Mouse (Mus musculus): ENCODE measurements around the gene Chac1.

The Chac1 gene

DNA sequence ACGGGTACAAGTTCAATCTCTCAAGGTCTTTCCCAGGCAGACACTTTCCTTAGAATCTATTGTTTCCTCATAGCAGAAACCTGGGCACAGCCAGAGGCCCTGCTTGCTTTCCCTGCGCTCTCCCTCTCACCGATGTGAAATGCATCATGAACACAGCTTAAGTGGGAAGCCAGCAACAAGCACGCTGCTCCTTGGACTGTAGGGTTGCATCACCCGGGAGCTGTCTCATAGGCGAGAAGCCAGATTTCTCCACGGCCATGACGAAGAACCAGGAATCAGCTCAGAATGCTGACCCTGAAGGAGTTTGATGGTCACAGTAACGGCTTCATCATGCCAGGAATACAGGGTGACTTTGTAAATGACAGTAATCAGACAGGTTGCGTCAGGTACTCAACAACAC lies 19.1 kb downstream of the Chac1 start:
- DNase-seq (ENCODE audit: low read depth, low spot score): no peak

DNA sequence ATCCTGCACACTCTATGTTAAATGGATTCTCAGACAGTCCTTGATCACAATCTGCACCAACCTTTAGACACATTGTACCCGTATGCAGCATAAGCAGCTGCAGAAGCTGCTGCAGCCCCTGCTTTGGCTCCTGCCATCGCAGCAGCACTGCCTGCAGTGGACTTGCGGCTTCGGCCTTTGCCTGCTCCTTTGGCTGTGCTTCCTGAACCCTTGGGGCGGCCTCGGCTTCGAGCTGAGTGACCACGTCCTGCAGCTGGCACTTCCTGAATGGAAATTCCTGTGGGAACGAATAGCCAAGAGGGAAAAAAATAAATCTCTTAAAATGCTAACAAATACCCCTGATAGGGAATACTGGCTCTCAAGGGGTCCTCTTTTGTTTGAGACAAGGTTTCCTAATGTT lies 26.3 kb downstream of the Chac1 start:
- DNase-seq (ENCODE audit: low read depth, low spot score): no peak

DNA sequence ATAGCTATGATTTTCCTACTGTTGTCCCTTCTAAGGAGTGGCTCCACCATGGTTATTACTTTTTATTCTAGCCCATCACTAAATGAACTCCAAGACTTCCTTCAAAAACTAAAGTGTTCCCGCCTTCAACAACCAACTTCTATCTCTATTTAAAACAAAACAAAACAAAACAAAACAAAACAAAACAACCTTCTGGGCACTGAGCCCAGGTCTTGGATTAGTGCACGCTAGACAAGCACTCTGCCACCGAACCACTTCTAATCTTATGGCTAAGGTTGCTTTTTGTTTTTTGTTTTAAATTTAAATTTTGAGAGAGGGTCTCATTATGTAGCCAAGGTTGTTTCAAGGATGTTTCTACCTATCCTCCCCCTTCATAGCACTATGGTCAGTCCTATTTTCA lies 26.8 kb downstream of the Chac1 start:
- DNase-seq (ENCODE audit: low read depth, low spot score): no peak

DNA sequence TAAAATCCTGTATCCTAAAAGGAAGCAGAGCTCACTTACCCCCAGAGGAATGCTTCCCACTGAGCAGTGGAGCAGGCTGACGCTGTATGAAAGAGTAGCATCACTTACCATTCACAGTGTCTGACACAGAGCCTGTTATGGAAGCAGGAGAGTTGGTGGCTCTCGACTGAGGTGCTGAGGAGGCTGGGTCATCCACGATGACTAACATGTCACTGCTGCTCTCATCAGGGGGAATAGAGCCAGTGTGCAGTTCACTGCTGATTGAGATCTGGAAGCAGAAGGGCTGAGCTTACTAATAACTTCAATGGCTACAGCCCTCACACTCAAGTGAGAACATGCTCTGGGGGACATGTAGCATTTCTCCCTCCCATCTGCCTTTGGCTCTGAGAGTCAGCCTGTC lies 28.4 kb downstream of the Chac1 start:
- no peak for DNase-seq (ENCODE audit: low read depth, low spot score)

DNA sequence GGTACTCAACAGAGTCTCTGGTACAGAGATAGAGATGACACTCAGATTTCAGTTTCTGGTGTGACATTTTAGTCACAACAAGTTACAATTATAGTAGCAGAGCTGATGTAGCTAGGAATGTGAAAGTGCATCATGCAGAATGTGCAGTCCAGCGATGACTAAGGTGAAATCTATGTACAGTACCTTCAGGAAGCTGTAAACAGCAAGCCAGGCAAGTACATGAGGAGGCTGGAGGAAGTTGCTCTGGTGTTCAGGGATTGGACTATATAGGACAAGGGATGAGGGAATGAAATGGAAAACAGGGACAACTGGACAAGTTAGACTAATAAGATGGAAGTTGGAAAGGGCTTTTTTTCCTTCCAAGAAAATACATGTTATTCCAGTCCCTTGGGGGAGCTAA lies 37.2 kb downstream of the Chac1 start:
- DNase-seq (ENCODE audit: low read depth, low spot score): no peak

DNA sequence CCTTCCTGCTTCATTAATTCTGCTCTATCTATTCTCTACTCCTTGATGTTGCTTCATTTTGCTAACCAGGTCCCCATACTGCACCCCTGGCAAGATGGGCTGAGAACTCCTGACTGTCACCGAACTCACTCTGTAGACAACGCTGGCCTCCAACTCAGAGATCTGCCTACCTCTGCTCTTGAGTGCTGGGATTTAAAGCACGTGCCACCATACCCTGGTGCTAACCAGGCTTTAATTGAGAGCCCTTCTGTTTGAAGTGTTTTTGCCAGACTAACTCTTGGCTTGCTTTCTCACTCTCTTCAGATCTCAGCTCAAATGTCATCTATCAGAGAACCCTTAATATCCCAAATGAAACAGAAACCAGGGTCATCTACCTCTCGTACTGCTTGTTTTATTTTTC lies 39.0 kb downstream of the Chac1 start:
- no peak for DNase-seq (ENCODE audit: low read depth, low spot score)

DNA sequence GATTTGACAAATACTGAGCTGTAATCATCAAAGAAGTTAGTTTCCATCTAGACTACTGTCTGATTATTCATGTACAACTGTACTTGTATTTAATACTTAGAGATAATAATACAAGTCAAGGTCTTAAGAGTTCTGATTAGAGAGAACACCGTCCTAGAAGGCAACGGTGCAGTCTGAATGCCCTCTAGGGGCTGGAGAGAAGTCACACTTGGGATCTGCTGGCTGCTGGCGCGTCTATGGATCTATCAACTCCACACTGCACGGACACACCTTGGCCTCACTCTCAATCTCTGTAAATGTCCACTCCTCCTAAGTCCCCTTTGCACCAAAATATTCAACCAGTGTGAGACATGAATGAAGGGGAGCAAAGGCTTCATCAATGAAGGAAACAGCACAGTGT lies 47.2 kb downstream of the Chac1 start:
- DNase-seq (ENCODE audit: low read depth, low spot score): no peak

DNA sequence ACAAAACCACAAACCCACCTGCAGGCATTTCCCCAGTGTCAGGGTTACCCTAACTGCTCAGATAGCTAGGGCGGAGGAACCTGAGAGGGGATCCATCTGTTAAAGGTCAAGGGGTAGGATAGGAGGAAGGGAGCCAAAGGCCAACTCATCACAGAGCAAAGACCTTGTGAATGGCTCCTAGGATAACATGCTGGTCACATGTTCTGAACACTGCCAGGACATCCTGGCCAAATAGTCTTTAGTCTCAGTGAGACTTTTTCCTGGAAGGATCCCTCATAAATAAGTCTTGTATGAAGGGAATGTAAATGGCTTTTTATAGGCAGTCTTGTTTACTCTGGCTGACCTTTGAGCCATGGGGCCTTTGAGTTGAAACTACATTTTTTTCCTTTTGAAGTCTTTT lies 47.6 kb downstream of the Chac1 start:
- DNase-seq (ENCODE audit: low read depth, low spot score): no peak

DNA sequence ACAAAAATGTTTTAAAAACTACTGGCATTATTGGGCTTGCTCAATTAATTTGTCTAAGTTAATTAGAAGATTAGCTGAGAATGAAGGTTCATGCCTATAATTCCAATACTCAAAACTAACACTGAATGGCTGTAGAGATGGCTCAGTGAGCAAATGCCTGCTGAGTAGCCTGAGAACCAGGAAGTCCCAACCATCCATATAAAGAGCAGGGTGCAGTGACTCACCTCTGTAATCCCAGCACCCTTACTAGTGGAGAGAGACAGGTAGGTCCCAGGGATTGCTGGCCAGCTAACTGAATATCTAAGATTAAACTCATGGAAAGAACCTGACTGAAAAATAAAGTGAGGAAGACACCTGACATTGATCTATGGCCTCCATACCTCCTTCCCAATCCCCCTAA lies 48.3 kb downstream of the Chac1 start:
- no peak for DNase-seq (ENCODE audit: low read depth, low spot score)

All from forelimb bud, embryonic 11.5 days (tissue).